Mouse (Mus musculus) cerebellum, adult 2 months (tissue): ENCODE measurements around the gene 1700029F12Rik. TPM values are rescaled to one million over a fixed set of nuclear protein-coding genes. Genes with fewer than 3 reads are reported as not detected.

ENCODE experiments used
- DNase-seq, 2 experiments: peaks; one replicate each; pipeline ENCODE4 v3.0.0; 2021
- H3K27ac ChIP-seq: fragments of 200-500 bp; 2 replicates; pipeline ENCODE4 v1.5.1; 2012; ENCODE audit warnings: low read length, control low read depth, inconsistent platforms; ENCODE audit not compliant: insufficient read depth
- H3K27me3 ChIP-seq: fragments of 200-500 bp; 2 replicates; pipeline ENCODE4 v1.6.1; 2012; ENCODE audit warnings: inconsistent platforms, mild to moderate bottlenecking, low read length, moderate library complexity; ENCODE audit not compliant: control insufficient read depth, insufficient read depth
- H3K4me1 ChIP-seq: fragments of 200-500 bp; 2 replicates; pipeline ENCODE4 v1.6.1; 2011; ENCODE audit warnings: low read length; ENCODE audit not compliant: control insufficient read depth, insufficient read depth
- H3K4me3 ChIP-seq: fragments of 200-500 bp; replicated peaks from 2 replicates; pipeline ENCODE3; 2011; ENCODE audit warnings: mild to moderate bottlenecking, low read depth, low read length, control low read depth; ENCODE audit not compliant: insufficient read depth
- CTCF ChIP-seq: fragments of 200-500 bp; IDR thresholded peaks from 2 replicates; pipeline ENCODE4 v1.5.1; 2011; ENCODE audit warnings: low read depth, mild to moderate bottlenecking, control low read depth, low read length, moderate library complexity, borderline replicate concordance; ENCODE audit not compliant: insufficient read depth
- POLR2A ChIP-seq: fragments of 200-500 bp; IDR thresholded peaks from 2 replicates; pipeline ENCODE4 v1.6.1; 2011; ENCODE audit warnings: low read length, control low read depth, borderline replicate concordance; ENCODE audit not compliant: insufficient read depth
- WGBS: fragments of 180-500 bp; shearing (Covaris S2); methylation state at CpG from one replicate; pipeline ENCODE4 v1.1.7; 2018; 5-methylcytosine and 5-hydroxymethylcytosine counted together
- polyA plus RNA-seq: library from polyadenylated mRNA; depleted of rRNA; stranded (reverse); fragments of >200 nt; gene quantifications from 2 replicates; pipeline ENCODE4 v1.2.3, GENCODE M21; 2012

Gene 1700029F12Rik
- polyA plus RNA-seq, 1 experiment, result not detected

- Histone ChIP-seq H3K27ac (no peak overlapping the region), H3K4me3 (no peak overlapping the region), H3K27me3 (peaks cover 1% of the 10 kb centered on the region; the same call in 1 of the 2 replicates), H3K4me1 (no peaks in the 10 kb centered on the region; the same call in 1 of the 2 replicates)
- TF ChIP-seq POLR2A (no peak), CTCF (no peak)
- WGBS, result 33% methylated on average over 5 of the region's 8 CpGs
- DNase-seq, result no peak
Observed at GRCm38 (mm10) chr13:97060331-97060730, 26.2 kb upstream of the 1700029F12Rik start.

- Histone ChIP-seq H3K27me3 (no peaks in the 10 kb centered on the region; the same call in 1 of the 2 replicates), H3K4me1 (no peaks in the 10 kb centered on the region; the same call in 1 of the 2 replicates), H3K27ac (no peak overlapping the region), H3K4me3 (no peak overlapping the region)
- DNase-seq, result no peak
- 94% methylated on average over 6 of the region's 6 CpGs for WGBS
- TF ChIP-seq POLR2A, result no peak
- no peak for TF ChIP-seq CTCF
Observed at GRCm38 (mm10) chr13:97059746-97060145, 25.6 kb upstream of the 1700029F12Rik start.

- no peaks in the 10 kb centered on the region; the same call in 1 of the 2 replicates for H3K27me3 ChIP-seq
- peaks cover 3% of the 10 kb centered on the region; the same call in 1 of the 2 replicates for H3K4me1 ChIP-seq
- H3K4me3 ChIP-seq, result no peak overlapping the region
- H3K27ac ChIP-seq, result no peak overlapping the region
- DNase-seq, result no peak
- WGBS, result 52% methylated on average over 4 of the region's 4 CpGs
- TF ChIP-seq CTCF (no peak), POLR2A (no peak)
Observed at GRCm38 (mm10) chr13:97057817-97058216, 23.7 kb upstream of the 1700029F12Rik start.

- no peaks in the 10 kb centered on the region; the same call in 1 of the 2 replicates for H3K27me3 ChIP-seq
- peaks cover 3% of the 10 kb centered on the region for H3K4me1 ChIP-seq
- peak; percentile 74 to 83 for DNase-seq
- H3K27ac ChIP-seq, result no peak overlapping the region
- no peak overlapping the region for H3K4me3 ChIP-seq
- WGBS, result 9% methylated on average over 8 of the region's 8 CpGs
- TF ChIP-seq CTCF (no peak), POLR2A (no peak)
Observed at GRCm38 (mm10) chr13:97053844-97054243, 19.7 kb upstream of the 1700029F12Rik start.

GRCm38 (mm10) chr13:97052667-97053066, 18.5 kb upstream of the 1700029F12Rik start:
- peak; percentile 54 to 63 for DNase-seq
- peak; percentile 69; the same call in 1 of the 2 replicates for TF ChIP-seq CTCF
- no peak for TF ChIP-seq POLR2A
- H3K4me3 ChIP-seq, result no peak overlapping the region
- H3K4me1 ChIP-seq, result peaks cover 3% of the 10 kb centered on the region
- no peak overlapping the region for H3K27ac ChIP-seq
- H3K27me3 ChIP-seq, result no peaks in the 10 kb centered on the region; the same call in 1 of the 2 replicates
- WGBS, result 11% methylated on average over 11 of the region's 11 CpGs

- no peak overlapping the region for H3K4me3 ChIP-seq
- TF ChIP-seq CTCF (no peak), POLR2A (no peak)
- no peaks in the 10 kb centered on the region; the same call in 1 of the 2 replicates for H3K27me3 ChIP-seq
- H3K27ac ChIP-seq, result no peak overlapping the region
- DNase-seq, result peak; percentile 74 to 84
- H3K4me1 ChIP-seq, result peaks cover 3% of the 10 kb centered on the region
- 8% methylated on average over 6 of the region's 6 CpGs for WGBS
Observed at GRCm38 (mm10) chr13:97051158-97051557, 17.0 kb upstream of the 1700029F12Rik start.

- TF ChIP-seq POLR2A (no peak), CTCF (no peak)
- DNase-seq, result no peak
- 87% methylated on average over 13 of the region's 13 CpGs for WGBS
- Histone ChIP-seq H3K4me3 (no peak overlapping the region), H3K4me1 (no peaks in the 10 kb centered on the region), H3K27me3 (no peaks in the 10 kb centered on the region; the same call in 1 of the 2 replicates), H3K27ac (no peak overlapping the region)
Observed at GRCm38 (mm10) chr13:97030075-97030474, 4.1 kb downstream of the 1700029F12Rik start.

- H3K4me1 ChIP-seq, result peaks cover 4% of the 10 kb centered on the region; the same call in 1 of the 2 replicates
- WGBS, result 67% methylated on average over 4 of the region's 4 CpGs
- TF ChIP-seq CTCF (no peak), POLR2A (no peak)
- no peak overlapping the region for H3K4me3 ChIP-seq
- DNase-seq, result no peak
- no peak overlapping the region for H3K27ac ChIP-seq
- H3K27me3 ChIP-seq, result no peaks in the 10 kb centered on the region; the same call in 1 of the 2 replicates
Observed at GRCm38 (mm10) chr13:97021906-97022305, 12.3 kb downstream of the 1700029F12Rik start.
